Mouse (Mus musculus): ENCODE data around the gene Dnajb6.

GRCm38 (mm10) chr5:29772038-29772437 lies 36.5 kb downstream of the Dnajb6 start:
- TF ChIP-seq CTCF (conservative IDR thresholded peaks at IDR 0.05; ENCODE audit: insufficient read depth, insufficient read length, low read depth, low read length) (no peak), POLR2A (IDR thresholded peaks at IDR 0.05; ENCODE audit: low read depth, low read length) (no peak)
